Mouse (Mus musculus) ovary, adult 18-20 months (tissue): ENCODE results near the gene Mief2.
A peak's percentile ranks its signal among the peaks of the same experiment; 100 is the strongest.

Source experiments
- DNase-seq: peaks from one replicate; pipeline ENCODE4 v3.0.0; 2022; ENCODE audit warnings: low spot score, mixed read lengths

Gene Mief2

DNA sequence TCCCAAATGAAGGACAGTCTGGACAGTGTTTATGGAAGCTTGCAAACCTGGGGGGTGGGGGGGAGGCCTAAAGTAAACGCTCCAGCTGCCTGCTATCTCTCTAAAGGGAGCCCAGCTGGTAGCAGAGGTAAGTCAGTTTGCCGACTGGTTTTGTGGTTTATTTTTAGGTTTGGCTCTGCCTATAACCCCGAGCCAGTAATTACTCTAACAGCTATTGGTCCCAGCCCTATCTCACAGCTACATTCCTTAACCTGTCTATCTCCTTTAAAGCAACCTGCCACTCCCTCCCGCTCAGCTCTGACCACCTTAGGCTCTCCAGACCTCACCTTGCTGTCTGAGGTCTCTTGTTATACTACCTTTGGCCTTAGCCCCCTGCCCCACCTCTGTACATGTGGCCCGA lies 8.9 kb upstream of the Mief2 start:
- no peak for DNase-seq

DNA sequence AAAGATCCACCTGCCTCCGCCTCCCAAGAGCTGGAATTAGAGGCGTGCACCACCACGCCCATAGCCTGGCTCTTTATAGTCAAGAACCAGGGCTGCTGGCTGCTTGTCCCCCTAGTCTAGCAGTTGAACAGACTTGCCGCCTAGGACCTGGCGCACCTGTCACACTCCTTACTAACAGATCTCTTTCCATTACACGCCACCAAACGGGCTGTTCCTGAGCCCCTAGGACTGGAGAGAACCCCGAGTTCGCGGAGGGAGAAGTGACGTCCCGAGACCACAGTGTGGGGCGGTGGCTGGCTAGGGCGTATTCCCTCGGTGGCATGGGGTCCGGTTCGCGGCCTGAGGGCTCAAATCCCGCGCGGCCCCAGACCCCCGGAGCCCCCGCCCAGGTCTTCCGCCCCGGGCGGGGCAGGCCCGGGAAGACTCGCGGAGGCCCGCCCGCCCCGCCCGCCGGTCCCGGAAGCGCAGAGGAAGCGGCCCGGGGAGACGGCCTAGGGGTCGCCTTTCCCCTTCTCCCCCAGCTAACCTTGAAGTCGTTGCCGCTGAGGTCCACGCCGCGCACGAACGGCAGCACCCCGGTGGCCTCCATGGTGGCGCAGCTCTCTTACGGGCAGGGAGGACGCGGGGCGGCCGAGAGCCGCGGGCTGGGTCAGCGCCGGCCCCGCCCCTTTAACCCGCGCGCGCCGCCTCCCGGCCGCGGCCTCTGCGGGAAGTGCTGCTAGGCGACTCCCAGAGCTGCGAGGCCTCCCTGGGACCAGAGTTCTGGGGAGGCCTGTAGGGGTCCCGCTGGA lies 1.4 kb upstream of the Mief2 start, which contains the start of gene Flii:
TSS of gene Flii (minus strand) at position 663 of the 791 bp plus-strand sequence.
- peak; percentile 64 for DNase-seq

DNA sequence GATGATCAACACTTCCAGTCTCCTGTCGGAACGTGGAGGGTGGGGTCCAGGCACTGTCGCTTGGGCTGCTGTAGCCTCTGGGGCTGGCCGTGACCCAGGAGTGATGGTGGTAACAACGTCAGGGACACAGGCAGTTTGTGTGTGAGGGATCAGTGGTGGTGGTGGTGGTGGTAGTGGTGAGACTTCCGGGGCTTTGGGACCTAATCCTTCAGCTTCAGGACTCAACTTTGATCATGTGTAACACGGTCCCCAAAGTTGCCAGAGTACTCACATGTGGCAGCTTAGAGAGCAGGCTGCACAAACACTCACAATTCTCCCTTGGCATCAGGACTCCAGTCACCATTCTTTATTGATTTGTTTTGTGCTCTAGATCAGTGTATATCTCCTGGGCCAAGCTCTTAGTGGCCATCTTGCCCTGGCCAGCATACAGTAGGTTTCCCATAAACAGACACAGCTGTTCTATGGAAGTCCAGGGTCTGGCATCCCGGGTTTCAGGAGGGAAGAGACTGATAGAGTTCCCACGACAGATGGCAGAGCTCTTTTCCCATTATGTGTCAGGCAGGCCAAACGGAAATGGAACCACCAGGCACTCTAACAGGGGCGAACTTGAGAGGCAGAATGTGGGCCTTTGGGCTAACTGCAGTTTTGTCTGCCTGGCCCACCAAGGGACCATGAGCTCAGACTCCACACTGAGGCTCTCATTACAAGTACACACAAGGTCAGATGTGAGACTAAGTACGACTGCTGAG lies 632 bp upstream of the Mief2 start:
- DNase-seq = no peak

DNA sequence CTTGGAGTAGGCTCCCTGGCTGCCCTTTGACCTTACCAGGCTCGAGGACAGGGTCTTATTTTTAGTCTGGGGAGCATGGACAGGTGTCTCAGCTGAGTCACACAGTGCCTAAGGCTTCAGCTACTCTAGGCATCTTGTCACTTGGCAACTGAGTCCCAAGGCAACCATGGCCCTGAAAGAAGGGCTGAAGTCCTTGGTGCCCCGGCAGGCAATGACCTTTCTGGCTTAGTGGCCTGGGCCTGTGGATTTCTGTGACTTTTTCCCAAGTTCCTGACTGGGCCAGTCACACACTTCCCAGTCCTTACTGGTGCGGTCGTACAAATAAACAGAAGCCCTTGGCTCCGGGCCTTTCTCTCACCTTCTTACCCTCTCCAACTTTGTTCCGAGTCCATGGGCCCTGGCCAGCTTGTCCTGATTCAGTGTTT lies 1.0 kb downstream of the Mief2 start:
- DNase-seq = no peak

GRCm38 (mm10) chr11:60730169-60730568 lies 2.0 kb downstream of the Mief2 start:
- no peak for DNase-seq

DNA sequence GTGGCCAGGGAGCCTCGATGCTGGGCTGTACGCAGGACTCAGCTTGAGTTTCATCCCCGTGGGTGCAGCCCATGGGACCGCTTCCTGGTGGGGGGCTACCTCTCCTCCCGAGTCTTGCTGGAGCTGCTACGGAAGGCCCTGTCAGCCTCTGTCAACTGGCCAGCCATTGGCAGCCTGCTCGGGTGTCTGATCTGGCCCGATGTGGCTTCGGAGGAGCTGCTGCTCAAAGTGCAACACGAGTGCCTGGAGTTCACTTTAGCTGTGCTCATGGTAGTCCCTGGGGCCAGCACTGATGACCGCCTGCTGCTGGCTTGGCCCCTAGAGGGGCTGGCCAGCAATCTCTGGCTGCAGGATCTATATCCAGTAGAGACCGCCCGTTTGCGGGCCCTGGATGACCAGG lies 3.1 kb downstream of the Mief2 start:
- no peak for DNase-seq

DNA sequence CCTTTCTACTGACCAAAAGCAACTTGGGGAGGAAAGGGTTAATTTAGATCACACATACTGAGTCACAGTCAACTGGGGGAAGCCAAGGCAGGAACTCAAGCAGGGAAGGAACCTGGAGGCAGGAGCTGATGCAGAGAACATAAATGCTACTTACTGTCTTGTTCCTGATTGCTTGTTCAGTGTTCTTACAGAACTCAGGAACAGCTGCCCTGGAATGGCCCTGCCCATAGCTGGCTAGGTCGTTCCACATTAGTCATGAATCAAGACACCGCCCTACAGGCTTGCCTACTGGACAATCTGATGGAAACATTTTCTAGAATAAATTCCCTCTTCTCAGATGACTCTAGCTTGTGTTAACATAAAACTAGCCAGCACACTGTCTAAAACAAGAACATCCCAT lies 6.0 kb downstream of the Mief2 start:
- DNase-seq = no peak

GRCm38 (mm10) chr11:60735191-60735590 lies 7.0 kb downstream of the Mief2 start:
- DNase-seq = no peak

DNA sequence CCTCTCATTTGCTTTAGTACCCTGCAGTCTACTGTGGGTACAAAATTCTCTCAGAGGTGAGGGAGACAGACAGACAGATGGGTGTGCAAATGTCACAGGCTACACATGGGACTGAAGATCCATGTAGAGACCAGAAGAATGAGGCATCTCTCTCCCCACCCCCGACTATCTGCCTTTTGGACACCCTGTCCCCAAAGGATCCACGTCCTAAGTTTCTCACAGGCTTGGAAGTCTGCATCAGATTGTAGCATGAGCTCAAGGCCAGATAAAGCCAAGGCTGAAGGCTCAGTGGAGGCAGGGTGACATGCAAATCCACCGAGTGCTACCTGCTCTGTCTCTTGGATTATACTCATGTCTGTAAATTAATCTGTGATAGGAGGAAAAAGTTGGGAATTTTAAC lies 8.3 kb downstream of the Mief2 start:
- no peak for DNase-seq

GRCm38 (mm10) chr11:60737450-60737849 lies 9.3 kb downstream of the Mief2 start:
- DNase-seq = no peak

DNA sequence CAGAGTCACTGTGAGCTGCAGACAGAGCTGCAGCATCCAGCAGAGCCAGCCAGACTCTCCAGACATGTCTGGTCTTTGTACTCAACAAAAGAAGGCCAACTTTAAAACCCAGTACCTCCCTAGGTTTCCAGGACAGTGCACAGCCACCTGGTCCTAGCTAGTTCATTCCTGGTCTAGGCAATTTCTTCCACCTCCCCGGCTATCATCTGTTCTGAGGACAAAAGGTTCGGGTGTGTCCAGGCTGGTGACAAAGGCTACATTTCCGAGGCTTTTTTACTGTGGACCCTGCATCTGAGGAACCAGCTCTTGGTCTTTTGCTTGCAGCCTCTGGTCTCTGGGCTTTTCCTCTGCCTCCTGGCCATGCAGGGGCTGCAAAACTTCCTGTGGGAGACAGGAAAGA lies 12.1 kb downstream of the Mief2 start:
- no peak for DNase-seq

DNA sequence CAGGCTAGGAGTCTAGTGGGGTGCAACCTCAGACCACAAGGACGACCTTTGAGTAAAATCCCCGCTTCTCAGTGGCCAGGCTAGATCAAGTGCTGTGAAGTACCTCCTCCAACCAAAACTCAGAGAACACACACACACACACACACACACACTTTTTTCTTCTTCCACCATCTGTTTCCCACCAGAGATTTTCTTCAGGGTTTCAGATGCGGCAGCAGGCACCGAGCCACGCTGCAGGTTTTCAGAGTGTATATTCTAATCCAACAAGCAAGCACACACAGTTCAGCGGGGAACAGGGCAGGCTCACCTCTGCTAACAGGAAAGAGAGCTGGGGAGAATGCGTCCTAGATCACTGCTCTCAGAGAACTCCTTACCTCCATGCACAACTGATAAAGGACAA lies 27.4 kb downstream of the Mief2 start:
- no peak for DNase-seq

DNA sequence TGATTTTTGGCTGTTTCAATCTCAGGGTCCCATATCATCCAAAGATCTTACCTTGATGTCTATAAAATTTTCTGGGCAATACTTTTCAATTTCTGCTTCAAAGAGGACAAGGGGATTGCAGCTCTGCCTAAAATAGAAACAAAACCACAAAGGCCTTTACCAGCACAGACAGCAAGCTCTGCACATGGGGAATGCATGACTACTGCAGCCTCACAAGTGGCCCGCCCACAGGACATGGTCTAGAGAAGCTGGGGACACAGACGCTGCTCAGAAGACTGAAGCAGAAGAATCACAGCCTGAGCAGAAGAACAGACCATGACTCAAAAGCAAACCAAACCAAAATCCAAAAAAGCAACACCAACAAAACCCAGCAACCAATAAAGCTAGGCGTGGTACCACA lies 33.5 kb downstream of the Mief2 start:
- no peak for DNase-seq

- DNase-seq = no peak
These were observed 38.8 kb downstream of the Mief2 start for GRCm38 (mm10) chr11:60766969-60767368.

DNA sequence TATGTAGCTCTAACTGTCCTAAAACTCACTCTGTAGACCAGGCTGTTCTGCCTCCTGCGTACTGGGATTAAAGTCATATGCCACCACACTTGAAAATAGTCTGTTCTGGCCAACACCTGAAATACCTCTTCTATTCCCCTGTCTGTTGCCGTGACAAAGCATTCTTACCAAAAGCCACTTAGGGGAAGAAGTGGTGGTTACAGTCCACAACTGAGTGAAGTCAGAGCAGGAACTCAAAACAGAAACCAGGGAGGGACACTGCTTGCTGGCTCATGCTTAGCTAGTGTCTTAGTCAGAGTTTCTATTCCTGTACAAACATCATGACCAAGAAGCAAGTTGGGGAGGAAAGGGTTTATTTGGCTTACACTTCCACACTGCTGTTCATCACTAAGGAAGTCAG lies 41.1 kb downstream of the Mief2 start:
- DNase-seq = no peak

GRCm38 (mm10) chr11:60770776-60771175 lies 42.6 kb downstream of the Mief2 start:
- no peak for DNase-seq

GRCm38 (mm10) chr11:60772161-60772560 lies 44.0 kb downstream of the Mief2 start:
- DNase-seq = no peak

DNA sequence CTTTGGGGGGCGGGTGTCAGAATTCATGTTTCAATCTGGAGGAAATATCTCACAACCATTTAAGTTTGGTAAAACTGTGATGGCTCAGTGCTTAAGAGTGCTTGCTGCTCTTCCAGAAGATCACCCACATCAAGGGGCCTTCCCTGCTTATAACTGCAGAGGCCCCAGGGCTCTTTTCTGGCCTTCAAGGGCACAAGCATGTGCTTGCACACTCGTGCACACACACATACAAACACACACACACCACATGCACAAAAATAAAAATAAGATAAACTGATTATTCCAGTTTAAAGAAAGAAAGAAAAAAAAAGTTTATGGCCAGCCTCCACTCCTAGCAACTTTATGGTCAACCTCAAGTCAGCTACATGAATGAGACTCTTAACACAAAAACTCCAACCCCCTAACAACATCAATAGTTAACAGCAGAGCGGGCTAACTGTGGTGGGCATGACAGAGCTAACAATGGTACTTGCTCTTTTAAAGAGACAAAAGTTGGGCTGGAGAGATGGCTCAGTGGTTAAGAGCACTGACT lies 46.0 kb downstream of the Mief2 start:
- DNase-seq = no peak

DNA sequence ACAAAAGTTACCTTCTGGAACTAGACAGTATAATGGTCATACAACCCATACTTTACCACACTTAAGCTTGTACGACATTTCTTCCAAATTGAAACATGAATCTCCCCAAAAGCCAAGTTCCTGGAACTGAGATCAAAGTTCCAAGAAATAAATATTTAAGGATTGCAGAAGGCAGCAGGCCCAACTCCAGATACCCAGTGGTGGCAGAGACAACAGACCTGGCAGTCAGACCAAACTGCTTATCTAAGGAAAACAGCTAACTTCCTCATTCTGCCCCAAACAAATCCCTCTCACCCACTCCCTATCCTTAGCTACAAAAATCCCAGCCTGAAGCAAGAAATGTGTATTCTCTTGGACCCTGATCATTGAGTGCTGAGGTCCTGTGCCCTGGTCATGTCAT lies 46.6 kb downstream of the Mief2 start:
- DNase-seq = no peak

DNA sequence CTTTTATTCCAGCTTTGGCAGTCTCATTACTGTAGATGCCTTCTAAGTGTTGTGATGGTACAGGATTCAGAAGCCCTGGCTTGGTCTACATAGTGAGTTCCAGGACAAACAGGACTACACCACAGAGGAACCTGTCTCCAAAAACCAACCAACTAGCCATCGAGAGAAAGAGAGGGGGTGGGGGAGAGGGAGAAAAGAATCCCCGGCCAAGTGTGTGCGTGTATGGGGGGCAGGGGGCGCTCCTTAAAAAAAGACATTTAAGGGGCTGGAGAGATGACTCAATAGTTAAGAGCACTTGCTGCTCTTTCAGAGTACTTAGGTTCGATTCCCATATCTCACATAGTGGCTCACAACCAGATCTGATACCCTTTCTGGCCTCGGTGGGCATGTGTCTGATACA lies 47.4 kb downstream of the Mief2 start:
- no peak for DNase-seq

GRCm38 (mm10) chr11:60776107-60776828 lies 48.1 kb downstream of the Mief2 start:
- DNase-seq = no peak
